ENCODE assay signal across 9 mouse cellular contexts in genomic region chr10:88296991-88297390, GRCm38 (mm10).
A peak's percentile ranks its signal among the peaks of the same experiment; 100 is the strongest.
DNase-seq lines count a peak whose midpoint lies in the region; ATAC-seq and TF ChIP-seq lines count a peak whose summit lies in the region.
"Had no signal": no experiment of that assay in that cellular context is flagged by ENCODE, and none has a peak within 500 bp of the region (broad histone marks: within the 10 kb centered on the region; RNA-seq: fewer than 3 reads in every experiment).

No protein-coding gene starts in this region.

- H3K4me3 ChIP-seq in gastrocnemius, adult 2 months = no peak overlapping the region
- H3K4me3 ChIP-seq in stomach, embryonic 16.5 days (replicated peaks; ENCODE audit: low read length) = no peak overlapping the region

- peak; percentile 16 for DNase-seq in ovary, postnatal 36 days (ENCODE audit: low spot score)
- no peak for DNase-seq in ovary, postnatal 14 days (ENCODE audit: low spot score)
- DNase-seq in gastrocnemius, adult 2 months = peak; percentile 67
- peak; percentile 28 to 41 for DNase-seq in heart, postnatal 36 days
- no peak for DNase-seq in kidney, adult 9 months
- DNase-seq in cerebellum, adult 8-10 months = no peak
- DNase-seq: cerebellum, adult 18-20 months had no signal

- 37% methylated on average over 10 of the region's 10 CpGs for WGBS in stomach, embryonic 16.5 days

- H3K36me3 ChIP-seq in stomach, embryonic 16.5 days (ENCODE audit: control insufficient read depth, insufficient read depth, low read length) = no peaks in the 10 kb centered on the region

- no peak for TF ChIP-seq CTCF in gastrocnemius, adult 2 months (IDR thresholded peaks at IDR 0.05)

- ATAC-seq in stomach, embryonic 16.5 days (ENCODE audit: insufficient read depth, low FRiP score) = peak; percentile 57; the same call in 1 of the 2 replicates

- peak overlapping the region; percentile 50 for H3K9ac ChIP-seq in stomach, embryonic 16.5 days (ENCODE audit: low read length)

- H3K4me1 ChIP-seq in stomach, embryonic 16.5 days (ENCODE audit: control insufficient read depth, insufficient read depth, low read length) = peaks cover 7% of the 10 kb centered on the region

- H3K27ac ChIP-seq in gastrocnemius, adult 2 months = peak overlapping the region; percentile 67
- peak overlapping the region; percentile 57 for H3K27ac ChIP-seq in stomach, embryonic 16.5 days (ENCODE audit: low read length)

- H3K27me3 ChIP-seq in stomach, embryonic 16.5 days (ENCODE audit: control insufficient read depth, insufficient read depth, low read length) = no peaks in the 10 kb centered on the region
- H3K27me3 ChIP-seq: CH12.LX had no signal

- intact Hi-C loops in gastrocnemius, adult 2 months (cut with DNase I) = no loop called here
- intact Hi-C loops in heart, postnatal 36 days (cut with DNase I) = no loop called here

- no peak overlapping the region for H3K4me2 ChIP-seq in stomach, embryonic 16.5 days (ENCODE audit: low read depth, low read length)

- peaks cover 4% of the 10 kb centered on the region; the same call in 1 of the 2 replicates for H3K9me3 ChIP-seq in stomach, embryonic 16.5 days (replicated peaks; ENCODE audit: control insufficient read depth, low read length)

Comparison
In these comparisons a context has a peak if more than half of its experiments do, and no peak if none do; other contexts are left out.
1. DNase-seq: peak in ovary, postnatal 36 days (single experiment), gastrocnemius, adult 2 months (single experiment) and heart, postnatal 36 days (2 of 2); none in ovary, postnatal 14 days (single experiment), kidney, adult 9 months (single experiment) and cerebellum, adult 8-10 months (single experiment).